Mouse (Mus musculus): Measurements from ENCODE around the gene Timm44. TPM values are rescaled to one million over a fixed set of nuclear protein-coding genes. Genes with fewer than 3 reads are reported as not detected.

Gene Timm44
- polyA plus RNA-seq, 1 experiment from 2014 or later = 37.8 TPM

GRCm38 (mm10) chr8:4238434-4239192 lies 37.1 kb downstream of the Timm44 start, which contains the start of the genes Map2k7 and Gm49320:
Map2k7 (plus strand) TSS chr8:4238740.
Gm49320 (plus strand) TSS chr8:4238865.
- H3K4me1 ChIP-seq (replicated peaks; ENCODE audit: control insufficient read depth, insufficient read depth) = peaks cover 4% of the 10 kb centered on the region; the same call in 1 of the 2 replicates
- H3K9ac ChIP-seq (ENCODE audit: low read length) = peak within 1 kb of the TSS; percentile 83
- TF ChIP-seq CTCF (IDR thresholded peaks at IDR 0.05; ENCODE audit: low read depth) (peak; percentile 69), EP300 (optimal IDR thresholded peaks at IDR 0.05) (no peak)
- no peaks in the 10 kb centered on the region for H3K9me3 ChIP-seq (ENCODE audit: control insufficient read depth, low read length)
- H3K36me3 ChIP-seq (ENCODE audit: control insufficient read depth, insufficient read depth, low read length) = peaks cover 10% of the 10 kb centered on the region; the same call in 1 of the 2 replicates
- WGBS = under 1% methylated on average over 57 of the region's 71 CpGs
- H3K27ac ChIP-seq (replicated peaks) = peak within 1 kb of the TSS; percentile 98
- ATAC-seq (ENCODE audit: low FRiP score, low TSS enrichment) (peak; percentile 94), DNase-seq (ENCODE audit: low spot score) (peak; percentile 99)
- H3K4me3 ChIP-seq (ENCODE audit: low read depth, low read length) = peak within 1 kb of the TSS; percentile 79
- peak within 1 kb of the TSS; percentile 96 for H3K4me2 ChIP-seq (replicated peaks; ENCODE audit: low read depth)
- H3K27me3 ChIP-seq (ENCODE audit: control insufficient read depth, insufficient read depth, low read length) = no peaks in the 10 kb centered on the region; the same call in 1 of the 2 replicates

- TF ChIP-seq CTCF (IDR thresholded peaks at IDR 0.05; ENCODE audit: low read depth) = no peak
- TF ChIP-seq EP300 (optimal IDR thresholded peaks at IDR 0.05) = no peak
- H3K9ac ChIP-seq (ENCODE audit: low read length) = peak overlapping the region; percentile 69
- DNase-seq (ENCODE audit: low spot score) (no peak), ATAC-seq (ENCODE audit: low FRiP score, low TSS enrichment) (no peak; the same call in 1 of the 2 replicates)
- WGBS = 13% methylated on average over 15 of the region's 15 CpGs
- peak overlapping the region; percentile 98 for H3K27ac ChIP-seq (replicated peaks)
- peak overlapping the region; percentile 96 for H3K4me2 ChIP-seq (replicated peaks; ENCODE audit: low read depth)
- peak overlapping the region; percentile 79 for H3K4me3 ChIP-seq (ENCODE audit: low read depth, low read length)
- H3K9me3 ChIP-seq (ENCODE audit: control insufficient read depth, low read length) = no peaks in the 10 kb centered on the region
- peaks cover 6% of the 10 kb centered on the region; the same call in 1 of the 2 replicates for H3K36me3 ChIP-seq (ENCODE audit: control insufficient read depth, insufficient read depth, low read length)
- H3K4me1 ChIP-seq (replicated peaks; ENCODE audit: control insufficient read depth, insufficient read depth) = peaks cover 4% of the 10 kb centered on the region; the same call in 1 of the 2 replicates
- H3K27me3 ChIP-seq (ENCODE audit: control insufficient read depth, insufficient read depth, low read length) = no peaks in the 10 kb centered on the region; the same call in 1 of the 2 replicates
Observed at GRCm38 (mm10) chr8:4237814-4238433, 37.8 kb downstream of the Timm44 start.

- Histone ChIP-seq H3K27ac (replicated peaks) (peak overlapping the region; percentile 83), H3K4me1 (replicated peaks; ENCODE audit: control insufficient read depth, insufficient read depth) (no peaks in the 10 kb centered on the region), H3K36me3 (ENCODE audit: control insufficient read depth, insufficient read depth, low read length) (no peaks in the 10 kb centered on the region), H3K9me3 (ENCODE audit: control insufficient read depth, low read length) (no peaks in the 10 kb centered on the region), H3K4me3 (ENCODE audit: low read depth, low read length) (no peak overlapping the region), H3K27me3 (ENCODE audit: control insufficient read depth, insufficient read depth, low read length) (no peaks in the 10 kb centered on the region), H3K9ac (ENCODE audit: low read length) (peak overlapping the region; percentile 23; the same call in 1 of the 2 replicates), H3K4me2 (replicated peaks; ENCODE audit: low read depth) (peak overlapping the region; percentile 17; the same call in 1 of the 2 replicates)
- TF ChIP-seq CTCF (IDR thresholded peaks at IDR 0.05; ENCODE audit: low read depth) = 0 out of 2 replicates have a peak, but pooled peaks have one; percentile 4
- TF ChIP-seq EP300 (optimal IDR thresholded peaks at IDR 0.05) = no peak
- DNase-seq (ENCODE audit: low spot score) (peak; percentile 80), ATAC-seq (ENCODE audit: low FRiP score, low TSS enrichment) (peak; percentile 91)
- WGBS = 51% methylated on average over 10 of the region's 10 CpGs
Observed at GRCm38 (mm10) chr8:4230612-4231351, 44.9 kb downstream of the Timm44 start.

- no peak overlapping the region for H3K9ac ChIP-seq (ENCODE audit: low read length)
- 70% methylated on average over 5 of the region's 5 CpGs for WGBS
- no peaks in the 10 kb centered on the region for H3K4me1 ChIP-seq (replicated peaks; ENCODE audit: control insufficient read depth, insufficient read depth)
- H3K27me3 ChIP-seq (ENCODE audit: control insufficient read depth, insufficient read depth, low read length) = no peaks in the 10 kb centered on the region
- no peak overlapping the region for H3K4me2 ChIP-seq (replicated peaks; ENCODE audit: low read depth)
- no peak overlapping the region for H3K27ac ChIP-seq (replicated peaks)
- H3K9me3 ChIP-seq (ENCODE audit: control insufficient read depth, low read length) = no peaks in the 10 kb centered on the region
- no peaks in the 10 kb centered on the region for H3K36me3 ChIP-seq (ENCODE audit: control insufficient read depth, insufficient read depth, low read length)
- DNase-seq (ENCODE audit: low spot score) = no peak
- no peak for ATAC-seq (ENCODE audit: low FRiP score, low TSS enrichment)
- no peak for TF ChIP-seq CTCF (IDR thresholded peaks at IDR 0.05; ENCODE audit: low read depth)
- no peak for TF ChIP-seq EP300 (optimal IDR thresholded peaks at IDR 0.05)
- H3K4me3 ChIP-seq (ENCODE audit: low read depth, low read length) = no peak overlapping the region
Observed at GRCm38 (mm10) chr8:4229784-4230183, 45.9 kb downstream of the Timm44 start.

GRCm38 (mm10) chr8:4227919-4228318 lies 47.8 kb downstream of the Timm44 start:
- 93% methylated on average over 4 of the region's 4 CpGs for WGBS
- no peak for ATAC-seq (ENCODE audit: low FRiP score, low TSS enrichment)
- TF ChIP-seq EP300 (optimal IDR thresholded peaks at IDR 0.05) (no peak), CTCF (IDR thresholded peaks at IDR 0.05; ENCODE audit: low read depth) (no peak)

More at GRCm38 (mm10) chr8:4227919-4228318, 47.8 kb downstream of the Timm44 start:
- DNase-seq (ENCODE audit: low spot score) = no peak
- Histone ChIP-seq H3K27ac (replicated peaks) (no peak overlapping the region), H3K4me3 (ENCODE audit: low read depth, low read length) (no peak overlapping the region), H3K9ac (ENCODE audit: low read length) (no peak overlapping the region), H3K4me2 (replicated peaks; ENCODE audit: low read depth) (no peak overlapping the region), H3K36me3 (ENCODE audit: control insufficient read depth, insufficient read depth, low read length) (no peaks in the 10 kb centered on the region), H3K9me3 (ENCODE audit: control insufficient read depth, low read length) (no peaks in the 10 kb centered on the region), H3K4me1 (replicated peaks; ENCODE audit: control insufficient read depth, insufficient read depth) (no peaks in the 10 kb centered on the region), H3K27me3 (ENCODE audit: control insufficient read depth, insufficient read depth, low read length) (no peaks in the 10 kb centered on the region)

All from stomach, postnatal 0 days (tissue).